Comparison of ENCODE assay signal across 24 mouse cellular contexts in the genomic region with DNA sequence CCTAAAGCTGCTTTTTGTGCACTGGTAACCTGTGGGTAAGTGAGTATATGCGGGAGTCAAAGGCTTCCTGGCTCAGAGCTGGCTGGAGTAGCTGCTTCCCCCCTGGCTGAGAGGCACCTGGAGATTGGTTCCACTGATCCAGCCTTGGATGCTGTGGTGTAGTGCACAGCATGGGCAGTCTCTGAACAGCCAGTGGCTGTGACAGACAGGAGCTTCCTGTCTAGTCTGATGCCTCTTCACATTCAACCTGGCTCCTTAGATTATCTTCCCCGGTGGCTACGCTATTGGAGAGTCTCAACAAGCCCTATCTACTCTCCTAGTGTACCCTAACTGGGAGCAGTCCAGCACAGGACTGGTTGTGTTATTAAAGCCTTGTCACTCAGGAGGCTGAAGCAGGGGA.
"Had no signal": no experiment of that assay in that cellular context is flagged by ENCODE, and none has a peak within 500 bp of the region (broad histone marks: within the 10 kb centered on the region; RNA-seq: fewer than 3 reads in every experiment).

No protein-coding gene starts in this region.

- H3K36me3 ChIP-seq: heart, embryonic 13.5 days; heart, embryonic 15.5 days; hindbrain, embryonic 15.5 days; kidney, embryonic 15.5 days; limb, embryonic 10.5 days; limb, embryonic 12.5 days had no signal

- H3K4me2 ChIP-seq: heart, embryonic 11.5 days; heart, embryonic 13.5 days; heart, embryonic 15.5 days; hindbrain, embryonic 15.5 days; kidney, embryonic 15.5 days; limb, embryonic 12.5 days had no signal

- ATAC-seq: hindbrain, postnatal 0 days; intestine, embryonic 16.5 days had no signal

- DNase-seq: gastrocnemius, adult 2 months; gastrocnemius, postnatal 10 days; gastrocnemius, postnatal 25 days; heart, adult 2 months; heart, postnatal 14 days; heart, postnatal 36 days; kidney, adult 11 months; kidney, adult 2 months; kidney, adult 9 months; kidney, postnatal 25 days; kidney, postnatal 4 days; liver had no signal

- H3K4me3 ChIP-seq: gastrocnemius, adult 2 months; heart, adult 2 months; heart, embryonic 13.5 days; heart, embryonic 15.5 days; hindbrain, embryonic 15.5 days; kidney, embryonic 15.5 days; layer of hippocampus, adult 2 months; left cerebral cortex, adult 2 months; limb, embryonic 10.5 days; limb, embryonic 12.5 days had no signal

- H3K9me3 ChIP-seq: heart, embryonic 15.5 days; hindbrain, embryonic 15.5 days; kidney, embryonic 15.5 days; limb, embryonic 10.5 days; limb, embryonic 12.5 days had no signal

- H3K27ac ChIP-seq: gastrocnemius, adult 2 months; heart, adult 2 months; heart, embryonic 13.5 days; heart, embryonic 15.5 days; hindbrain, embryonic 15.5 days; hindbrain, postnatal 0 days; kidney, embryonic 15.5 days; kidney, postnatal 0 days; layer of hippocampus, adult 2 months; left cerebral cortex, adult 2 months; limb, embryonic 10.5 days; limb, embryonic 12.5 days had no signal

- H3K4me1 ChIP-seq: hindbrain, embryonic 15.5 days had no signal

- H3K9ac ChIP-seq: heart, embryonic 13.5 days; heart, embryonic 15.5 days; hindbrain, embryonic 15.5 days; kidney, embryonic 15.5 days; limb, embryonic 12.5 days had no signal

- H3K27me3 ChIP-seq: heart, embryonic 13.5 days; heart, embryonic 15.5 days; hindbrain, embryonic 15.5 days; kidney, embryonic 15.5 days had no signal
